Mouse (Mus musculus) frontal cortex, adult 2 months (tissue): ENCODE data around the gene Gm9887. TPM values are rescaled to one million over a fixed set of nuclear protein-coding genes. Genes with fewer than 3 reads are reported as not detected.
A peak's percentile ranks its signal among the peaks of the same experiment; 100 is the strongest.
"Not testable (repeated sequence)": the region's sequence is repeated elsewhere in the genome, so short reads cannot be mapped to it uniquely, and the experiment has no call there.

ENCODE experiments used
- DNase-seq, 2 experiments: peaks; one replicate each; pipeline ENCODE4 v3.0.0; 2022; ENCODE audit warnings: low spot score in 1 of 2; ENCODE audit errors: extremely low spot score in 1 of 2
- polyA plus RNA-seq: library from polyadenylated mRNA; depleted of rRNA; stranded (reverse); fragments of >200 nt; gene quantifications from 2 replicates; pipeline ENCODE4 v1.2.3, GENCODE M21; 2012

Gene Gm9887
- polyA plus RNA-seq, 1 experiment = 0.50 TPM

- no peak for DNase-seq
Observed at GRCm38 (mm10) chr12:69388321-69388869, 16.1 kb upstream of the Gm9887 start.

GRCm38 (mm10) chr12:69386281-69386732, 14.0 kb upstream of the Gm9887 start:
- DNase-seq = not testable (repeated sequence)

GRCm38 (mm10) chr12:69385542-69386280, 13.5 kb upstream of the Gm9887 start:
- no peak for DNase-seq

- no peak for DNase-seq
Observed at GRCm38 (mm10) chr12:69384606-69385005, 12.3 kb upstream of the Gm9887 start.

GRCm38 (mm10) chr12:69382880-69383279, 10.6 kb upstream of the Gm9887 start:
- no peak for DNase-seq

GRCm38 (mm10) chr12:69378558-69379454, 6.5 kb upstream of the Gm9887 start:
- DNase-seq = no peak

- not testable (repeated sequence) for DNase-seq
Observed at GRCm38 (mm10) chr12:69377636-69378035, 5.4 kb upstream of the Gm9887 start.

GRCm38 (mm10) chr12:69377188-69377587, 4.9 kb upstream of the Gm9887 start:
- no peak for DNase-seq

GRCm38 (mm10) chr12:69376132-69376531, 3.9 kb upstream of the Gm9887 start:
- DNase-seq = no peak

GRCm38 (mm10) chr12:69373850-69374766, 1.9 kb upstream of the Gm9887 start:
- DNase-seq = no peak

- no peak for DNase-seq
Observed at GRCm38 (mm10) chr12:69372731-69373331, 573 bp upstream of the Gm9887 start.

- peak in 1 of 2 experiments; percentile 74 for DNase-seq
Observed at GRCm38 (mm10) chr12:69371421-69371853, 821 bp downstream of the Gm9887 start.

- DNase-seq = no peak
Observed at GRCm38 (mm10) chr12:69370936-69371335, 1.3 kb downstream of the Gm9887 start.

GRCm38 (mm10) chr12:69367557-69367956, 4.7 kb downstream of the Gm9887 start:
- no peak for DNase-seq

- no peak for DNase-seq
Observed at GRCm38 (mm10) chr12:69366424-69366823, 5.8 kb downstream of the Gm9887 start.

GRCm38 (mm10) chr12:69365757-69366156, 6.5 kb downstream of the Gm9887 start:
- no peak for DNase-seq

GRCm38 (mm10) chr12:69363899-69364762, 8.1 kb downstream of the Gm9887 start:
- peak in 1 of 2 experiments; percentile 68 for DNase-seq

- not testable (repeated sequence) for DNase-seq
Observed at GRCm38 (mm10) chr12:69363110-69363509, 9.1 kb downstream of the Gm9887 start.

GRCm38 (mm10) chr12:69362388-69362787, 9.9 kb downstream of the Gm9887 start:
- no peak for DNase-seq
